Mouse (Mus musculus) ovary, postnatal 14 days (tissue): ENCODE results near the gene Ppp1r12c.
A peak's percentile ranks its signal among the peaks of the same experiment; 100 is the strongest.

Experiments used
- DNase-seq: peaks from one replicate; pipeline ENCODE4 v3.0.0; 2022; ENCODE audit warnings: low spot score

Ppp1r12c gene

DNA sequence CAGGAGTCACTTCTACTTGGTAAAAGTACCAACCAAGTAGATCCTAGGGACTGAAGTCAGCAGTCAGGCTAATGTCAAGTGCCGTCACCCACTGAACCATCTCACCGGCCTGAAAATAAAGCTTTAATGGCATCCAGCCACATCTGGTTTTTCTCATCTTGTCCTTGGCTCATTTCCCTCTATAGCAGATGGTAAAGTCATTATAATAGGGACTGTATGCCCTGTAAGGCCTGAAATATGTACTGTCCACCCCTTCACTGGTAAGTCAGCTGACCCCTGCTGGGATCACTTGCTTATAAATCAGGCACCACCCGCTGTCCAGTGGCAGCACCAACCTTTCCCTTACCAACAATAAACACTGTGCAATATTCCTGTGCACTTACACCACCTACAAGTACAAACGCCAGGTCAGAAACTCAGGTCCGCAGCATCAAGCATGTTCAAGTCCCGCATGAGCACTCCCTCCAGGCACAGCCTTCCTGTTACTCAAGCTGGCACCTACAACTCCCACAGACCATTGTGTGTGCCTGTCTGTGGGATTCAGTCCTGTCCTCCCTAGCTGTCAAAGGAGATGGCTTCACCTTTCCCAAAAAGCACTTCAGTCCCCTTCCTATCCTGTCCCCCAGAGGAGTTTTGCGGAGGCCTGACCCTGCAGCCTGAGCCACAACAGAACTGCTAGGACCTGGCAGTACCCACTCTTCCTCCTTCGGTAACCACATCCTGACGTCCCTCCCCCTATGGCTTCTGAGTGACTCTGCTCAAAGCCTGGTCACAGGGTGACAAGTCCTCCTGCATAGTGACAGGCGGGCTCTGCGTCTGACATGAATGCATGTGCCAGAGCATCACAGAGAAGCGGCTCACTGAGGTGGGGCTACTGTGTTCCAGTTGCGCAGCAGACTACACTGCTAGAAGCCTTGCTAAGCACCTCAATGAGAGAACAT, 8.9 kb downstream of the Ppp1r12c start:
- DNase-seq: no peak

DNA sequence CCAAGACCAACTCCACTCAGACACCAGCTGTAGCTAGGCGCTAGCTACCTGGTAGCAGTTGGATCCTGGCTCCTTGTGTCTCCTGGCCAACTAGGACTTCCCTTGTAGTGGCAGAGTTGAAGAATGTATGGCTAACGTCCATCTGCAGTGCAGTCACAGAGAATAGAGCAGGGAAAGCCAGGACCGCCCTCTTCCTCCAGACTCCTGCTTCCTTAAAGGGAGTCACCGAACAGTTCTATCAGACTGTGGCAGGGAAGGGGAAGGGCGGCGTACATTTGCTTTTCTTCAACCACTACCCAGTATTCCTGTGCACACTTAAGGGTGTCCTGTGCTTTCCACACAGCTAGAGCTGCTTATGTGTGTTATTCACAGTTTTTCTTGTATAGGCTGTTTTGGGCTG, 10.2 kb downstream of the Ppp1r12c start:
- no peak for DNase-seq

DNA sequence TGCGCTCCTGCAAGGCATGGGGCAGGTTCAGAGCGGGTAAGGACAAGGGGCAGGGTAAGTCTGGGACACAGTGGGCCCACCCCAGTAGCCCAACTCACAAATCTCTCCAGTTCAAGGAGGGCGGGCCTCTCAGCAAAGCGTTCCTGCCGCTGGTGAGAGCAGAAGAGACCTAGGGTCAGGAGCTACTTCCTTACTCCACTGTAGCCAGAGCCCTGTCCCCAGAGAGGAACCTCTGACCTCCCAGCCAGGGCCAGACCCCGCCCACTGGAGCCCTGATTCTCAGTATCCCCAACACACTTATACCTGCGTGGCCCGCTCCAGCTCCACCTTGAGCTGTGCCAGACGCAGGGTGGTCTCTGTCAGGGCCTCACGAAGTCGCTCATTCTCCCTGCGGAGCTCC, 19.2 kb downstream of the Ppp1r12c start:
- DNase-seq: no peak

DNA sequence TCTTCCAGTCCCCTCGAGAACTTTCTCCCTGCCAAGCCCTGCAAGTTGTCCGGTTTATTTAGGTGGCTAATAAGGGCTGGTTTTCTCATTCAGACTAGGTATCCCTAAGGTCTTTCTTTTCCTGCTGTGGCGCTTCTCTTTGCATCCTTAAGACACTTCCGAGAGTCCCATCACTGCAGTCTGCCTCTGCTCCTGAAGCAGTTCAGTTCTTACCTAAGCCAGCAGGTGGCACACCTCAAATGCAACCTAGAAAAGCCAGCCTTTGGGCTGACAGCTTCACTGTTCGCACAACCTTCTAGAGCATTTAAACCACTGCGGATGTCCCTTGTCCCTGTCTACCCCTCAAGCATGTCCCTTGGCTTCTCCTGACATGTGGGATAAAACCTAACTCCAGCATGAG, 21.8 kb downstream of the Ppp1r12c start:
- DNase-seq: no peak

DNA sequence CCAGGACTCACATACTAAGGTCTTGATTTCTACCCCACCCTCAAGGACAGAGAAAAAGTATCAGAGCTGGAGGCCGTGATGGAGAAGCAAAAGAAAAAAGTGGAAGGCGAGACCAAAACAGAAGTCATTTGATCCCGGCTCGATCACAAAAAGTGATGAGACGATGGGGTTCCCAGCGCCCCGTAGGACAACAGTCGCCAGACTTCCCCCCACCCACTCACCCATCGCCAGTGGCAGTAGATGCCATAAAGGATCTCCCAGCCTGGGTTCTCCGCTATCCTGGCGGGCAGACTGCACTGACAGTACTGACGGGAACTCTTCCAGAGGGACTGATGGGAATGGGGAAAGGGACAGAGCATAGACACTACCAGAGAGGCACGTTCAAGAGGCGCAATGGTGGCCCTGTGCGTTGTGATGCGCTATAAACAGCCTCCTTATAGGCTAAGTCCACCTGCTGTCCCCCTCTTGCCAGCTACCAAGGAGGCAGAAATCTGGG, 22.6 kb downstream of the Ppp1r12c start:
- DNase-seq: no peak

DNA sequence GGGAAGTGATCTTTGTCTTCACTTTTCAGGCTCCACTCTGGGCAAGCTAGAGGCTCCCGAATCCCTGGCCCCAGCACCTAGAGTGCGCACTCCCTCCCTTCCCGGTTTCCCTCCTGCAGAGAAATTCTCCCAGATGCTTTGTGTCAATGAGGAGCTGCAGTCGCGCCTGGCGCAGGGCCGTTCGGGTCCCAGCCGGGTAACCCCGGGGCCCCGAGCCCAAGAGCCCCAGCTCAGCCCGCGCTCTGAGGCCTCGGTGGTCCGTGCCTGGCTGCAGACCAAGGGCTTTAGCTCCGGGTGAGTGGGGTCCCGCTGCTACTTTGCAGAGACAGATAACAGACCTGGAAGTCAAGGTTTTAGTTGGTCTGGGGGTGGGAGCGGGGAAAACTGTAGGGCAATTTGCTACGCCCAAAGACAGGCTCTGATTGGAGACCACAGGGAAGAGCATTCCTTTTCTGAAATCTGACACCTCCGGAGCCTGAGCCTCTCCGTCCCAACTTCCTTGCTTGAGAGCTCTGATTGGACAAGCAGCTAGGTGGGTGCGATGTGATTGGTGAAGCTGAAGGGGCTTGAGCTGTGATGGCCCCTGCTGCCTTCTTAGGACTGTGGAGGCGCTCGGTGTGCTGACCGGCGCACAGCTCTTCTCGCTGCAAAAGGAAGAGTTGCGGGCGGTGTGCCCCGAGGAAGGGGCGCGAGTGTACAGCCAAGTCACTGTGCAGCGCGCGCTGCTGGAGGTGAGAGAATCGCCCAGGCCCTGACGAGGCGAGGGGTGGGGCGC, 23.3 kb downstream of the Ppp1r12c start:
- DNase-seq: peak; percentile 65

DNA sequence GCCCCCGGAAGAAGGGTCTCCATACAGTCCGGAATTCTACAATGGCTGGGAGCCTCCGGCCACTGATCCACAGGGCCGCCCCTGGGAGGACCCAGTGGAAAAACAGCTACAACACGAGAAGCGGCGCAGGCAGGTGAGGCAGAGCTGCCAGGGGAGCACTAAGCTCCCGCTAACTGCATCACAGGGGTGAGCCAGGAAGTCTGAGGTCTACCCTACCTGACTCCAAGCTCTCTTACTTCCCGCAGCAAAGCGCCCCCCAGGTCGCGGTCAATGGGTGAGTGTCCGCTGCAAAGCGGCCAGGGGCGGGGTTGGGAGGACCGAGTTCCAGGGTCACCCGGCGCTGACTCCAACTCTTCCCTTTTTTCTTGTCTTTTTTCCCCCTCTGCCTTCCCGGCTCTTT, 27.5 kb downstream of the Ppp1r12c start:
- no peak for DNase-seq

DNA sequence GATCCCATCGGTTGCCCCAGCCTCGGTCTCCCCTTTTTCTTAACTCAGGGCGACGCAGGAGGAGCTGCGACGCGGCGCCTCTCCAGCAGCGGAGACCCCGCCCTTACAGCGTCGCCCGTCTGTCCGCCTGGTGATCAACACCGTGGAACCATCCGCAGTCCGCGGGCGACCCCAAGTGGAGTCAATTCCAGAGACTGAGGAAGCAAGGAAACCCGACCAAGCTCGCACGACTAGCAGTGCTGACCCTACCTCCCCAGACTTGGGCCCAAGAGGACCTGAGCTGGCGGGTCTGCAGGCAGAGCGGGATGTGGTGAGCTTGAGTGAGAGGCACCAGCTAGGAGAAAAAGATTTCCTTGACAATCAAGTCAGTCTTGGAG, 30.3 kb downstream of the Ppp1r12c start:
- DNase-seq: peak; percentile 76

DNA sequence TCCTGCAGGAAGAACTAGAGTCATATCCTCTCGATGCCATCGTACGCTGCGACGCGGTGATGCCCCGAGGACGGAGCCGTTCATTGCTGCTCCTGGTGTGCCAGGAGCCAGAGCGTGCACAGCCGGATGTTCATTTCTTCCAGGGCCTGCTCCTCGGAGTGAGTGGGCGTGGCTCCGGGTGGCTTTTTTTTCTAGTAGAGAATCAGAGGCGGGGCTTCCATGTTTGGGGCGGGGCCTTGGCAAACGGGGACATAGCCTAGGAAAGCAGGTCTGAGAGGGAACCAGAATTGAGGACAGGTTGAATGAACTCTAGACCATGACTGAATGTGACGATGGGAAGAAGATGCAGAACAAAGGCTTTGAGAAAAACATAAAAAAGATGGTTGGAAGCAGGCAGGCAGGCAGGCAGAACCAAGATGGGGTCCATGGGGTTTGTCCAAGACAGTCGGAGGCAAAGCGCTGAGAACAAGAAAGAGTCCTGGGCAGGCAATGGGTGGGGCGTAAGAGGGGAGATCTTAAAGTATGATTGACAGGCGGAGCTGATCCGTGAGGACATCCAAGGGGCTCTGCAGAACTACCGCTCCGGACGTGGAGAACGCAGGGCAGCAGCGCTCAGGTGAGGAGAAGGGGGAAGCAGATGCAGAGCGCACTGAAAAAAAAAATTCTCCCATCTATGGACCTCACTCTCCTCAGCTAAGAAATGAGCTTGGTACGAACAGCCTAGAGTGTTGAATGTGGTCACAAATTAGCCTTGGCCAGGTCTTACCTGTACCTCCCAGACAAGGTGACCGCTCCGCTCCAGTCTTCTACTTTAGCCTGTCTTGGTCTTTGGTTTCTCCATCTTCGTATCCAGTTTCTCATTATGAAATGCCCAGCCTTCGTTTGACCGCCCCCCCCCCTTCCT, 31.0 kb downstream of the Ppp1r12c start:
- DNase-seq: peak; percentile 57

DNA sequence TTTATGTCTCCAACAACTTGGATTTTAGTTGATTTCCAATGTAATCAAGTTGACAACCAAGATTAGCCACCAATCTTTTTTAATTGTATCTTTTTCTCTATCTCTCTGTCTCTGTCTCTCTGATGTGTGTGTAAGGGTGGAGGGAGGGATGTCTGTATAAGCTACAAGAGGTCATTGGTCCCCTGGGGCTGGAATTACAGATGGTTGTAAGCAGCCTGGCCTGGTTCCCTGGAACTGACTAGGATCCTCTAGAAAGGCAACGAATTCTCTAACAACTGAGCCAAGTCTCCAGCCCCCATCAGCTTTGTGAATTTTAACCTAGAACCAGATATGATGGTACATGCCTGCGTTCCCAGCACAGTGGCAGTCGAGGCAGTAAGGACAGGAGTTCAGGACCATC, 33.7 kb downstream of the Ppp1r12c start:
- no peak for DNase-seq

DNA sequence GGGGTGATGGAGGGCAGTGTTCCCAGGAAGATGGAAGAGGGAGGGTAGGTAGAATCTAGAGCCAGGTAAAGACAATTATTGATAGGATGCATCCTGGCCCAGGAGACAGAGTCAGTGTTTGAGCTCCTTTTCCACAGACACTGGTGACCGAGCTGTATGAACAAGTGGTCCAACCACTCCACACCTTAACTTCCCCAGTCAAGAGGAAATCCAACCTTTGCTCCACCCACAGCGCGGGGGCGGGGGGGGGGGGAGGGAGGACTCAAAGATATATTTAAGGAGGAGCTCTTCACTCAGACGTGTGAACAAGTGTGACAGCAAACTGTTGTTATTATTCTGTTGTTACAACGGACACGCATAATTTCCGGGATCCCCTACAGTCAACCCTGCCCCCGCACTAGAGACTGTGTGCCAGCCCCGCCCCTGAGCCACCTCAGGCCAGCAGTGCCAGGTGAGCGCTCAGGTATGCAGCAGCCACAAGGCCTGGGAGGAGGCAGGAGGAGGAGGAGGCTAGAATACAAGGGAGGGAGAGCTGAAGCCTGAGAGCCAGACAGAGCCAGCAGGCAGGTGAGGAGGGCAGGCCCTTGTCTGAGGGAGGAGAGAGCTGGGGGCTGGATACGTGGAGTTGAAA, 37.2 kb downstream of the Ppp1r12c start:
- peak; percentile 26 for DNase-seq

DNA sequence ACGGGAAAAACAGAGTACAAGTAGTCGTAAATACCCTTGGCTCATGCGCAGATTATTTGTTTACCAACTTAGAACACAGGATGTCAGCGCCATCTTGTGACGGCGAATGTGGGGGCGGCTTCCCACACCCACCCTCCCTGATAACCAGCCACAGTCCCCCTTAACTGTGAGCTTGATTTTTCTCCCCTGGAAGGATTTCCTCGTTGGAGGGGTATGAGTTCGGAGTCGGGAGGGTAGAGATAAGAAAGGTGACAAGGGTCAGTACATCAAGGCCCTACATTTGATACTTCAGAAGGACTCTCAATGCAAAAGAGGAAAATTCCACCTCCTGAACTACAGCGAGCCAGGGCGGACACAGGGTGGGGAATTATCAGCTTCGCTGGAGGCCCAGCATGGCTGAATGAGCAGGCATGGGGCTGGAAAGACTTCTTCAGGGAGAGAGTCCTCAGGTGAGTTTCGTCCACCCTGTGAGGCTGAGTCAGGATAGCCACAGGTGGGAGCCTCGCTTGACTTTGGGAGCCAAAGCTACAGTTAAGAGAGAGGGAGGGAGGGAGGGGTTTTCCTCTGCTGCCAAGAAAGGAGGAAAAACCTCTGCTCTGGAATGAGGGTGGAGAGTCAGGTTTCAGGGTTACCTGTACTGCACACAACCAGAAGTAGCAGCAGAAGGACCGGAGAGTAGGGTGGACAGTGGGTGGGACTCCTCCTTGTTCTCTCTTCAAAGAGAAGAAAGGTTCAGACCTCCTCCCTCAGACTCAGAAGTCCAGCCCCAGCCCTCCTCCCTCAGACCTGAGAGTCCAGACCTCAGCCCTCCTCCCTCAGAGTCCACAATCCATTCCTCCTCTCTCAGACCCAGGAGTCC, 40.7 kb downstream of the Ppp1r12c start, which contains the start of gene Eps8l1:
Gene Eps8l1 (plus strand): TSS at position 99 of the 859 bp plus-strand sequence.
- no peak for DNase-seq

DNA sequence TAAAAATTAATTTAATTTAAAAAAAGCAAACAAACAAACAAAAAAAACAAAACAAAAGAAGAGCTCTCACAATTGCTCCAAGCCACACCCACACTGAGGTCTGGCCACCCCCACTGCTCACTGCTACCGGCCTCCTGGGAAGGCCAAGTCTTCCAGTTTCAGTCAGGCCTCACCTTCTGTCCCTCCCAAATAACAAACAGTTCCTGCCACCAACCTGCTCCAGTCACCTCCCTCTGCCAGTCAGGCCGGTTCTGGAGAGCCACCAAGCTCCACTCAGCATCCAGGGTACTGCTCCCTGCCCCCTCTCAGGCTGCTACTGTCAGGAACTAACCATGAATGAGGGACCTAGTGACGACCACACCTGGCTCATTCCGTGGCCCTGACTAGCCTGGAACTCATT, 48.8 kb downstream of the Ppp1r12c start:
- no peak for DNase-seq

DNA sequence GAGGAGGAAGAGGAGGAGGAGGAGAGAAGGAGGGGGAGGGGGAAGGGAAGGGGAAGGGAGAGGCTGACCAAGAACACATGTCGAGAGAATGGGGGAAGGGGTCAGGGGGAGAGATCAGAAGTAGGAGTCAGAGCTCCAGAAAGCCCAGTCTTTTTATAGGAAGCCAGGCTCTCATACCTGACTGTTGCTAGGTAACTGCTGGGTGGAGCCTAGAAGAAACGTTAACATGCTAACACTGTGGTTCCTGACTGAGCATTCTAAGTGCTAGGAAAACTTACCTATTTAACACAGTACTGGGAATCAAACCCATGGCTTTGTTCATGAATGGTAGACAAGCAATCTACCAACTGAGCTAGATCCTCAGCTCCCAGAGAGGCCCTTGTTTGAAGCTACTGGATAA, 52.3 kb downstream of the Ppp1r12c start:
- DNase-seq: no peak

DNA sequence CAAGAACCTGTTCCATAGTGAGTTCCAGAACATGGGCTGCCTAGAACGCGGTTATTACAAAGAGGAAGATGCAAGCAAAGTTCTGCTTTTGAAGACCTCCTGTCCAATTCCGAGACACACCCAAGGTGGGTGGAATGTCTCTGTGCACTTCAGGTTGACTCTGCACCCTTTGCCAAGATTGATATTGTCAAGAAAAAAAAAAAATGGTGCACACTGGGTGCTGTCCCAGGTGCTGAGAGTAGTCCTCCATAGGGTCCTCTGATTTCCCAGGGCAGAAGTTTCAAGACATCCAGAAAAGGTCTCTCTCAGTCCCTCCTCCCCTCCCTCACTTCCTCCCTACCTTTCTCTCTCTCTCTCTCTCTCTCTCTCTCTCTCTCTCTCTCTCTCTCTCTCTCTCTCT, 53.0 kb downstream of the Ppp1r12c start:
- no peak for DNase-seq

DNA sequence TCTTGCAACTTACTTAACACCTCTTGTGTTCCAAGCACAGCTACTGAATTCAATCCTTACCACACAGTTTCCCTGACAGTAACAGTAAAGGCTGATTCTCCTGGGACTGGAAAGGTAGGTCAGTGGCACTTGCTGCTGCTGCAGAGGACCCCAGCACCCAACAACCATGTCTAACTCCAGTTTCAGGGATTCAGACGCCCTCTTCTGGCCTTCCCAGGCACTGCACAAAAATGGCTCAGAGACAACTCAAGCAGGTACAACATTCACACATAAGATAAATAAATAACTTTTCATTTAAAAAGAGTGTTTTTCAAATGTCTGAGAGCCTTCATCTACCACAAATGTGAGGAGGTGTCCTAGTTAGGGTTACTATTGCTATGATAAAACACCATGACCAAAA, 54.3 kb downstream of the Ppp1r12c start:
- no peak for DNase-seq

DNA sequence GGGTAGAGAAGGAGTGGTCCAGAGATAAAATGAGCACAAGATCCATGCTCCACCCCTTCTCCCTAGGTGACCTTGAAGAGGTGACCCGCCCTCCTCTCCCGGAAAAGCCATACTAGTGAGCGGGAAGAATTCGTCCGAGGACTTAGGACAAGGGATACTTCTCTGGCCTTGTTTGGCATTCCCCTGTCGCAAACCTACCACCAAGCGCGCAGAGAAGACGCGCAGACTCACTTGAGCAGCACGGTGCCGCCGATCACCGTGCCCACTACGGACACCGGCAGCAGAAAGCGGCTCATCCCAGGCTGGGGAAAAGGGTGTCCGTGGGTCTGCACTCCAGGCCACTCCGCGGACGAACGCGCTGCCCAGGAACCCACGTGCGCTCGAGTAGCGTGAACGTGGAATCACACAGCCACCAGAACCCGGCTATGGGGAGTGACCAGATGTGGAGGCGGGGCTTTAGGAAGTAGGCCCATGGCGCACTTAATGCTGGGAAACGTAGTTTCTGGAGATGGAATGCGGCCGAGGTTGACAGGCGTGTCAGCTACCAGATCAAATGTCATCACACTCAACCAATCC, 56.2 kb downstream of the Ppp1r12c start, which contains the start of gene Rdh13:
Gene Rdh13 (minus strand): TSS at position 434 of the 576 bp plus-strand sequence.
- DNase-seq: peak; percentile 65

DNA sequence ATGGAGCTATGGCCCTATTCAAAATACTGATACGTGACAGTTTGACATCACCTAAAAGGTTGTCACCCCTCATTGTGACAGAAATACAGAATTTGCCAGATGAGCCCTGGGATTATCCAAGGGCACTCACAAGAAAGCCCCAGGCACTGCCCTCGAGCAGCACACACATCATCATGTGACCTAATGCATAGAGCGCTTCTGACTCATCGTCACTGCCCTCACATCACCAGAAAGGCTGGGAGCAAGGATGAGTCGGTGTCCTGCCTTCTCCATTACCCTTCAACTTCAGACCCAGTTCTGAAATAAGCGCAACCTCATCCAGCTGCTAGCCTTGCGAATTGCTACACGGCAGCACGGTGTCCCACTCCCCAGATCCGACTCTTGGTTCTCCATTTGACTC, 60.9 kb downstream of the Ppp1r12c start:
- no peak for DNase-seq

DNA sequence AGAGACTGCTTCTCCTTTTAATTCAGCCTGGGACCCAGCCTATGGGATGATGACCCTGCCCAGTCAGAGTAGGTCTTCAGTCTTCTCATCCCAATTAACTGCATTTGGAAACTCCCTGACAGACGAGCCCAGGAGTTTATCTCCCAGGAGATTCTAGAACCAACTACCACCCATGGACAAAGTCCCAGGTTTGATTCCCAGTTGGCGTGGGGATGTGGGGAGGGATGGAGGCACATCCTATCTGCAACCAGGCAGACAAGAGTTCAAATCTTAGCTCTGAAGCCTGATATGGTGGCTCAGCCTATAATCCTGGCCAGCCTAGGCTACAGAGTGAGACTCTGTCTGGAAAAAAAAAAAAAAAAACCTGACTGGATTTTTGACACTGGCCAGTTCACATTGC, 63.8 kb downstream of the Ppp1r12c start:
- no peak for DNase-seq

DNA sequence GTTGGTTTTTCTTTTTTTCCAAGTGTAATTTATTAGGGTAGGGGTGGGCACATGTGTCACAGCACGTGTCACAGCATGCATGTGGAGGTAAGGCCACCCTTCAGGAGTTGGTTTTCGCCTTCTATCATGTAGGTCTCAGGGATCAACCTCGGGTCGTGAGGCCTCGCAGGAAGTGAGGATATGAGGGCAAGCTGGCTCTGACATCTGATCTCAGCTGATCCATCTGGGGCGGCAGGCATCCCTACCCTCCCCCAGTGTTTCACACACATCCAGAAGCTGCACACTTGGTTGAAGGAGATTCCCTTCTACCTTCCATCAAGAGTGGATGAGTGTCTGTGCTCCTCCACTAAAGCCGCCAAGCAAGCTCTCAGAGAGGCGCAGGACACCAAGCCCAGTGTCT, 69.5 kb downstream of the Ppp1r12c start:
- no peak for DNase-seq
